Mouse (Mus musculus): ENCODE measurements around the gene Olfr311. TPM values are rescaled to one million over a fixed set of nuclear protein-coding genes. Genes with fewer than 3 reads are reported as not detected.

Gene Olfr311
- total RNA-seq, 1 experiment from 2014 or later: not detected

- peak; percentile 78 for ATAC-seq (replicated peaks; ENCODE audit: insufficient number of reproducible peaks, low FRiP score, low TSS enrichment, poor library complexity, severe bottlenecking)
Measured at GRCm38 (mm10) chr11:58867039-58867953, 28.2 kb downstream of the Olfr311 start, which contains the start of gene 2810021J22Rik. 2810021J22Rik (plus strand) TSS chr11:58867216.

GRCm38 (mm10) chr11:58867954-58868330 is 28.9 kb downstream of the Olfr311 start:
- ATAC-seq (replicated peaks; ENCODE audit: insufficient number of reproducible peaks, low FRiP score, low TSS enrichment, poor library complexity, severe bottlenecking): no peak

- ATAC-seq (replicated peaks; ENCODE audit: insufficient number of reproducible peaks, low FRiP score, low TSS enrichment, poor library complexity, severe bottlenecking): no peak
Measured at GRCm38 (mm10) chr11:58870961-58871360, 31.9 kb downstream of the Olfr311 start.

- no peak for ATAC-seq (replicated peaks; ENCODE audit: insufficient number of reproducible peaks, low FRiP score, low TSS enrichment, poor library complexity, severe bottlenecking)
Measured at GRCm38 (mm10) chr11:58883756-58884155, 44.7 kb downstream of the Olfr311 start.

GRCm38 (mm10) chr11:58890511-58890910 is 51.5 kb downstream of the Olfr311 start:
- no peak for ATAC-seq (replicated peaks; ENCODE audit: insufficient number of reproducible peaks, low FRiP score, low TSS enrichment, poor library complexity, severe bottlenecking)

Other genes starting within 250 kb of the Olfr311 start
- gene Olfr324, start 244.1 kb upstream of the Olfr311 start, total RNA-seq (2017): not detected in 3 replicates
- gene 2210407C18Rik, start 223.2 kb upstream of the Olfr311 start, total RNA-seq (2017): not detected in 3 replicates
- not detected in 3 replicates for gene Olfr323, start 208.8 kb upstream of the Olfr311 start, total RNA-seq (2017)
- gene Trim58, start 198.8 kb upstream of the Olfr311 start, total RNA-seq (2017): not detected in 3 replicates
- not detected in 3 replicates for gene Olfr322, start 180.5 kb upstream of the Olfr311 start, total RNA-seq (2017)
- not detected in 3 replicates for gene Olfr320, start 158.2 kb upstream of the Olfr311 start, total RNA-seq (2017)
- gene Olfr319, start 140.1 kb upstream of the Olfr311 start, total RNA-seq (2017): not detected in 3 replicates
- not detected in 3 replicates for gene Olfr318, start 115.2 kb upstream of the Olfr311 start, total RNA-seq (2017)
- not detected in 3 replicates for gene Olfr317, start 100.0 kb upstream of the Olfr311 start, total RNA-seq (2017)
- not detected in 3 replicates for gene Olfr316, start 86.5 kb upstream of the Olfr311 start, total RNA-seq (2017)
- not detected in 3 replicates for gene Olfr315, start 66.1 kb upstream of the Olfr311 start, total RNA-seq (2017)
- not detected in 3 replicates for gene Olfr314, start 56.3 kb upstream of the Olfr311 start, total RNA-seq (2017)
- not detected in 3 replicates for gene Fam183b, start 37.3 kb upstream of the Olfr311 start, total RNA-seq (2017)
- not detected in 3 replicates for gene Olfr313, start 24.3 kb upstream of the Olfr311 start, total RNA-seq (2017)
- not detected in 3 replicates for gene Olfr312, start 10.0 kb upstream of the Olfr311 start, total RNA-seq (2017)
- gene Gm12258, start 7.9 kb downstream of the Olfr311 start, total RNA-seq (2017): 4.3 to 16.7 TPM (median 6.6 TPM) in 3 replicates
- gene 2810021J22Rik, start 28.0 kb downstream of the Olfr311 start, total RNA-seq (2017): 3.4 to 10.0 TPM (median 3.9 TPM) in 3 replicates
- gene Zfp39, start 65.0 kb downstream of the Olfr311 start, total RNA-seq (2017): 9.4 to 12.8 TPM (median 10.7 TPM) in 3 replicates
- gene Btnl10, start 78.7 kb downstream of the Olfr311 start, total RNA-seq (2017): not detected in 3 replicates
- gene Rnf187, start 99.7 kb downstream of the Olfr311 start, total RNA-seq (2017): 42.2 to 79.7 TPM (median 47.8 TPM) in 3 replicates
- 1.7 TPM in 2 of 3 replicates, not detected in the other for gene Hist3h2ba, start 109.7 kb downstream of the Olfr311 start, total RNA-seq (2017)
- gene Hist3h2a, start 115.4 kb downstream of the Olfr311 start, total RNA-seq (2017): 35.6 to 52.4 TPM (median 42.1 TPM) in 3 replicates
- gene Trim17, start 115.4 kb downstream of the Olfr311 start, total RNA-seq (2017): 0.29 TPM in 1 of 3 replicates, not detected in the others
- 32.0 to 47.3 TPM (median 32.7 TPM) in 3 replicates for gene Trim11, start 138.8 kb downstream of the Olfr311 start, total RNA-seq (2017)